Mouse (Mus musculus): ENCODE measurements around the gene Mobp. TPM values are rescaled to one million over a fixed set of nuclear protein-coding genes. Genes with fewer than 3 reads are reported as not detected.

Gene Mobp
- total RNA-seq, 2 experiments from 2014 or later, result not detected

DNA sequence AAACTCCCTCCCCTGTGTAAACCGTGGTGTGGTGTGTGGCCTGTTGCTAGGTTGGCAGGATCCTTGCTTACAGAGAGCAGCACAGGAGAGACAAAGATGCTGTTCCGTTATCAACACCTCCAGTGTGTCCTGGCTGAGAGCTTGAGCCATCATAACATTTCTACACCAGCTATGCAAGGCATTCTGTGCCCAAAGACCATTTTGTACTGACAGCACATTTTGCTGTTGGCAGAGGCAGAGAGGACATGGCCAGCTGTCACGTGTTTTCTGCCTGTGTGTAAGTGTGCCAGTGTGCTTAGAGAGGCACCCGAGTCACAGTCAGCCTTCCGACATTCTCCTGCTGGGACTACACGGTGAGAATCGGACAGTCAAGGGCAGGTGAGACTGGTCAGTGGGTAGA is 52.2 kb downstream of the Mobp start:
- no peak for ATAC-seq (replicated peaks; ENCODE audit: low FRiP score, low TSS enrichment, poor library complexity, severe bottlenecking)

DNA sequence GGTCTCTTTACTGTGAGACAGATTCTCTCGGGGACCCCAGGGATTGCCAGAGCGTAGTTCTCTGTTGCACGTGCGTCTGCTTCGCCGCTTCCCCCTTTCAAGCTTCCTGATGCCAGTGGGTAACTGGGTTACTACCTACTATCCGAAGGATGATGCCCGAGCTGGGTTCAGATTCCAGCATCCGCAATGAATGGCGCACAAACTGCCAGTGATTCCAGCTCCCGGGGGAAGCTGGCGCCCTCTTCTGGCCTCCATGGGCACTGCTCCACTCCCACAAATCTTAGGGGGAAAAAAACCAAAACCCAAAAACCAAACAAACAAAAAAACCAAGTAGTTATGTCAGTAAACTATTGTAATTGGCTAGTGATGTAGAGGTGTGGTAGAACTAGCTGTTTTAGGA is 53.2 kb downstream of the Mobp start:
- ATAC-seq (replicated peaks; ENCODE audit: low FRiP score, low TSS enrichment, poor library complexity, severe bottlenecking), result no peak

DNA sequence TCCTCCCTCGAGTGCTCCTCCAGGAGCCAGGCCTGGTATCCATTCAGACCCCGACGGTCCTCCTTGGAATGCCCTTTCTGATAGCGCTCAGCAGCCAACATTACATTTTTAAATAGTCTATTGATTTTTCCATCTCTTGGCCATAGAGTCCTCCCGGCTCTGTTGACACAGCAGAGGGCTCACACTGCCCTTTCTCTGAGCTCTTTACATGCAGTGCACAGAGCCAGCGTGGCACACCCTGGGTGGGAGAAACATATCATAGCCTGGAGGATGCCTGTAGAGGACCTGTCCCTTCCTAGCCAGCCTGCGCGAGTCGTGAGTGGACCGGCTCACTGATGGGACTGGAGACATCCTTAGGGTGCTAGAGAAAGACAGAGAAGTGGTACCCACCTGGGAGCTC is 54.4 kb downstream of the Mobp start:
- no peak for ATAC-seq (replicated peaks; ENCODE audit: low FRiP score, low TSS enrichment, poor library complexity, severe bottlenecking)

DNA sequence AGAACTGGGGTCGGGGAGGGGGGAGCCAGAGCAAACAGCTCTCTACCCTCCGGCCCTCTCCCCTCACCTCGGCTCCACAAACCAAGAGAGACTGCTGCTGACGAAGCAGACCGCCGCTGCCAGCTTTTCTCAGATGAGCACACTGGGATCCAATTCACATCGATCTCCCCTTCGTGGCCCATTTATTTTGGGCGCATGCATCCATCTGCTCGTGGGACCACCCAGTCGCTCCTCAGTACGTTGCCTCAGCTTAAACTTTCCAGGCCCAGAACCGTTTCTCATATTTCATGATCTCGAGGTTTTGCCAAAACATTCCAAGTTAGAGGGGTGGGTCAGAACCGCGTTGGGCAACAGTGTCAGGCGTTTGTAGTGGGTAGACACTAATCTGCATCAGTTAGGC is 57.4 kb downstream of the Mobp start:
- no peak for ATAC-seq (replicated peaks; ENCODE audit: low FRiP score, low TSS enrichment, poor library complexity, severe bottlenecking)

DNA sequence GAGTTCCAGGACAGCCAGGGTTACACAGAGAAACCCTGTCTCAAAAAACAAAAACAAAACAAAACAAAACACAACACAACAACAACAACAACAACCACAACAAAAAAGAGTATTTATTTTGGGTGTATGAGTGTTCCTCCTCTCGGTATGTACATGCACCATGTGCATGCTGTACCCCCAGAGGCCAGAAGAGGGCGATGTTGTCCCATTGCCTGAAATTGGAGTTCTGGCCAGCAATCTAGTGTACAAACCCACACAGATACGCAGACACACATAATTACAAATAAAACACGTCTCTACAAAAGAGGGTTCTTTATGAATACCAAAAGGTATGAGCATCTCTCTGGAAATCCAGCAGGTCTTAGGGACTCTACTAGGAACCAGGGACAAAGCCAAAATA is 60.6 kb downstream of the Mobp start:
- no peak for ATAC-seq (replicated peaks; ENCODE audit: low FRiP score, low TSS enrichment, poor library complexity, severe bottlenecking)

DNA sequence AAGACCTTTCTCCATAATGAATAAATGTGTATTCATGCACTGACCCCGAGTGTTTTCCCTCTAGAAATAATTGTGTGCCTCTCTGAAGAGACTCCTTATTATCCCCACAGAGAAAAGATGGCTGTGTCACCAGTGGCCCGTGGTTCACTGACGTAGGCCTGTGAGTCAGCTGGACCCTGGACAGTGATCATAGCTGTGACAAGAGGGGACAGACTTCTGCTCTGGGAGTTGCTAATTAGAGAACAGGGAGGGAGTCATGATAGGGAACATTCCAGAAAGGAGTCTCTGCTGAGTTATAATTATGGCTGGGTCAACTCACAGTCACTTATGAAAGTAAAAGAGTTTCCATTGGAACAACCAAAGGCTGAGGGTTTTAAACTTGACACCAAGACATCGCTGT is 61.4 kb downstream of the Mobp start:
- ATAC-seq (replicated peaks; ENCODE audit: low FRiP score, low TSS enrichment, poor library complexity, severe bottlenecking), result no peak

DNA sequence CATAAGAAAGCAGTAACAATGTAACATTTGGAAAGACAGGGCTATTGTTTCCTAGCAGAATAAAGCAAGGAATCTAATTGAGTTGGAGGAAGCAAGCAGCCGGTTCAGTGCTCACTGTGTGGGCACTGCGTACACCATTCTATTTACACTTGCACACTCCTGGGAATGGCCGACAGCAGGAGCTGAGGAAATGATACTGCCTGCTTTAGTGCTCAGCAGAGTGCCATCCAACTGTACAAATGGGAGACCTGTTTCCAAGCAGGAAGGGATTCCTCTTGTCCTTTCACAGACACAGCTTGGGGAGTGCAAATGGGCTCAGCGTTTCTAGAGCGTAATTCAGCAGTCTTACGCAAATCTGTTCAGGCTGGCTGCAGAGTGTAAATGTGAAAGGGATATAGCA is 63.4 kb downstream of the Mobp start:
- ATAC-seq (replicated peaks; ENCODE audit: low FRiP score, low TSS enrichment, poor library complexity, severe bottlenecking), result no peak

DNA sequence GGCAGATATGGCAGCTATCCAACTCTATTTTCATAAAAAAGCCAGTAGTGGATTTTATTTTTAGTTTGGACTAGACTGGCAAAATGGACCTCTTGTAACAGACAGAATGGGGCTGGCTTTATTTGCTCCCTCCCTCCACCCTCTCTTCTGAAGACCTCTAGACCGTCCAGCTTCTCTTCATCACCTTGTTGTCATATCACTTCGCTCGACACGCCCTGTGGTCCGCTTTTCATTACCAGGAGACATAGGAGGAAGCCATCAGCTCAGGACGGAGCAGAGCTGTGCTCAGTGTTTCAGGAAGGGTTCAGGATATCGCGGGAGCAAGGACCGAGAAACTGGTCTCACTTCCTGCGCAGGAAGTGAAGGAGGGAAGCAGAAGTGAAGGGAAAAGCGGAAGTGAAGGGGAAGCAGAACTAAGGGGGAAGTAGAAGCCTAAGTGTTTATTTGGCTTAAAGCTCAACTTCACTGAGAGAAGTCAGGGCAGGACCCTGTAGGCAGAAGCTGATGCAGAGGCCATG is 65.5 kb downstream of the Mobp start:
- no peak for ATAC-seq (replicated peaks; ENCODE audit: low FRiP score, low TSS enrichment, poor library complexity, severe bottlenecking)

DNA sequence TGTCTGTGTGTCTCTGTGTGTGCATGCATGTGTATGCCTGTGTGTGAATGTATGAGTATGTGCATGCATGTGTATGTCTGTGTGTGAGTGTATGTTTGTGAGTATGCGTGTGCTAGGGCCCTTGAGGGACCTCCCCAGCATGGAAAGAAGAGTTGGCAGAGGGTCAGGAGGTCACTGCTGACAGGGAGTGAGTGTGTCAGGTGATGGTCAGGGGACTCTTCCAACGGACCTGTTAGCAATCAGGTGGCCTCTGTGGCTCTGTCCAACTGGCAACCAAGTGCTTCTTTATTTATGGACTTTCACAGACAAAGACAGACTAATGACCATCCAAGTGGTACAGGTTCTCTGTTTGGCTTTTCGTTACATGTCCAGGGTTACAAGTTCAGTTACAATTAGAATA is 69.9 kb downstream of the Mobp start:
- ATAC-seq (replicated peaks; ENCODE audit: low FRiP score, low TSS enrichment, poor library complexity, severe bottlenecking), result no peak

Other genes starting within 250 kb of the Mobp start
- 8.9 and 11.4 TPM in 2 replicates for gene Gorasp1, start 212.1 kb upstream of the Mobp start, total RNA-seq (2014; fragmentation: Nextera tagmentation)
- 4.8 and 7.8 TPM in 2 replicates for gene Gorasp1, start 212.1 kb upstream of the Mobp start, total RNA-seq (2017)
- not detected in 2 replicates for gene Ttc21a, start 212.1 kb upstream of the Mobp start, total RNA-seq (2014; fragmentation: Nextera tagmentation)
- not detected in 2 replicates for gene Ttc21a, start 212.1 kb upstream of the Mobp start, total RNA-seq (2017)
- 1.6 and 3.1 TPM in 2 replicates for gene Csrnp1, start 165.0 kb upstream of the Mobp start, total RNA-seq (2014; fragmentation: Nextera tagmentation)
- gene Csrnp1, start 165.0 kb upstream of the Mobp start, total RNA-seq (2017), result 8.0 and 15.6 TPM in 2 replicates
- not detected in 2 replicates for gene Xirp1, start 126.1 kb upstream of the Mobp start, total RNA-seq (2014; fragmentation: Nextera tagmentation)
- not detected in 2 replicates for gene Xirp1, start 126.1 kb upstream of the Mobp start, total RNA-seq (2017)
- gene Cx3cr1, start 79.8 kb upstream of the Mobp start, total RNA-seq (2014; fragmentation: Nextera tagmentation), result 0.17 TPM in 1 of 2 replicates, not detected in the other
- gene Cx3cr1, start 79.8 kb upstream of the Mobp start, total RNA-seq (2017), result 1.4 and 2.1 TPM in 2 replicates
- not detected in 2 replicates for gene Ccr8, start 57.6 kb upstream of the Mobp start, total RNA-seq (2014; fragmentation: Nextera tagmentation)
- gene Ccr8, start 57.6 kb upstream of the Mobp start, total RNA-seq (2017), result not detected in 2 replicates
- gene Slc25a38, start 39.3 kb upstream of the Mobp start, total RNA-seq (2014; fragmentation: Nextera tagmentation), result 80.7 and 95.7 TPM in 2 replicates
- 57.5 and 88.7 TPM in 2 replicates for gene Slc25a38, start 39.3 kb upstream of the Mobp start, total RNA-seq (2017)
- gene Rpsa, start 22.0 kb upstream of the Mobp start, total RNA-seq (2014; fragmentation: Nextera tagmentation), result 3,355 and 3,656 TPM in 2 replicates
- gene Rpsa, start 22.0 kb upstream of the Mobp start, total RNA-seq (2017), result 5,426 and 6,681 TPM in 2 replicates
- gene Myrip, start 151.8 kb downstream of the Mobp start, total RNA-seq (2014; fragmentation: Nextera tagmentation), result not detected in 2 replicates
- gene Myrip, start 151.8 kb downstream of the Mobp start, total RNA-seq (2017), result not detected in 2 replicates

All from megakaryocyte-erythroid progenitor cell, adult 5-6 weeks (primary cell).